Mouse (Mus musculus) fat pad, adult 2 months (tissue): ENCODE results near the gene Cd70.

Experiments used
- DNase-seq: peaks from one replicate; pipeline ENCODE4 v3.0.0-alpha.2; 2011; ENCODE audit warnings: low read depth, low spot score; ENCODE audit errors: extremely low read depth

The Cd70 gene

DNA sequence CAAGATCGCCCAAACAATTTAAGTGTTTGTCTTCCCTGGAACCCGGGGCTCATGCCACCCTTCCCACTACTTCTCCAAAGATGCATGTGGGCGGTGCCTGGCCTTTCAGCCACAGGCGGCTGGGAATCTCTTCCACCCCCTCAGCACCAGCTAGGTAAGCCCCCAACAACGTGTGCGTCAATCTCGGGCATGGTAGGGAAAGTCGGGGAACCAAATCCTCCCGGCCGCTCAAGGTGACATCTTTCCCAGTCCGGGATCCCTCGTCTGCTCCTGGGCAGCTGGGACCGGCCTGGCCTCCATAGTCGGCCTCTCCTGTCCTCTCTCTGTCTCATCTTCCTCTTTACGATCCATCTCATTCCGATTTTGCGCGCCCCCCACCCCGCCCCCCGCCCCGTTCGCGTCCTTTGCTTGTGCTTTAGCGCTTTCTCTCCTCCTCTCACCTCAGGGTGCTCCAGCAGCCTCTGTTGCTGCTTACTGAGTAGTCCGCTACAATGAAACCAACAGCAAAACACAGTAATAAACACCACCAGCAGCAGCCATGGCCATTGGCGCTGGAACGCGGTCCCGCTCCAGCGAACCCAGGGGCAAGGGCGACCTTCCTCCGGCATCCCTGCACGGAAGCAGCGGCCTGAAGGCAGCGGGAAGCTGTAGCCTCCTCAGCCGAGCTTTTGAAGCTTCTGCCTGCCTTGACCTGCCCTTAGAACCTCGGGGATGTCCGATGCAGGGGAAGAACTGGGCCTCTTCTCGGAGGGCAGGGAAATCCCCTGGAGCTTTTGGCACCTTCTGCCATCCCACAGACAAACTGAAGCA is at the start of gene Cd70:
Gene Cd70, minus strand, starts transcription at position 784 of the 810 bp plus-strand sequence.
- no peak for DNase-seq

DNA sequence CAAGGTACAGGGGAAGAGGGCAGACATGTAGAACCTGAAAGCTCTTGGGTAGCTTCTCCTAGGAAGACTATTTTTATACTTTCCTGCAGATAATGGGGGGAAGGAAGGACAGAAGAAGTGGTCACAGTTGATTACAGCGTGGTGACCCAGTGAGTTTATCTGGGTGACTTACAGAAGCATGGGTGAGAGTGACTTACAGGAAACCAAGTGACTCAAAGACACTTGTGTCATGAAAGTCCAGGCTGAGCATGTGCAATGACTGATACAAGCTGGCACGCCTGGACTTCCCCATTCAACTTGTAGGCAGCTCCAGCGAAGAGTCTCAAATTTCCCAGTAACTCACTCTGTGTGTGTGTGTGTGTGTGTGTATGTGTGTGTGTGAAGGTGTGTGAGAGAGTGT is 48.7 kb upstream of the Cd70 start:
- no peak for DNase-seq

DNA sequence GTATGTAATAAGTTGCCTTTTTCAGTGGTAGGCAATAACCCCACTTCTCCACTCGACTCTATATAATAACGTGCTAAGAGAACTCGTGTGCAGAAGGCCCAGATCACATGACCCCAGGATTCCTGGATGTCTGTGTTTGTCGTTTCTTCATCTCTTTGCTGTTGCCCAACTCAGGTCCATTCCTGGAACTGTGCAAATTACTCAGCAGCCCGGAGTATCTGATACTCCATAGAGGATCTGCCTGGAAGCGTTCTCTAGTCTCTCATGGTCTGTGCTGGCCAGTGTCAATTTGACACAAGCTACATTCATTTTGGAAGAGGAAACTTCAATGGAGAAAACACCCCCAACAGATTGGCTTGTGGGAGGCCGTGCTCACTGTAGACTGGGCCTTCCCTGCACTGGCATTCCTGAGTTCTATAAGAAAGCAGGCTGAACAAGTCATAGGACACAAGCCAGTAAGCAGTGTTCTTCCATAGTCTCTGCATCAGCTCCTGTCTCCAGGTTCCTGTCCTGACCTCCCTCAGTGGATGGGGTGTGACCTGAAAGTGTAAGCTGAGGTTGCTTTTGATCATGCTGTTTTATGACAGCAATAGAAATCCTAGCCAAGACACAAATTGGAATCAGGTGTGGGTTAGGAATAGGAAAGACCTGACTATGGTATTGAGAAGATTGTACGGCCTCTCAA is 45.9 kb upstream of the Cd70 start:
- no peak for DNase-seq

DNA sequence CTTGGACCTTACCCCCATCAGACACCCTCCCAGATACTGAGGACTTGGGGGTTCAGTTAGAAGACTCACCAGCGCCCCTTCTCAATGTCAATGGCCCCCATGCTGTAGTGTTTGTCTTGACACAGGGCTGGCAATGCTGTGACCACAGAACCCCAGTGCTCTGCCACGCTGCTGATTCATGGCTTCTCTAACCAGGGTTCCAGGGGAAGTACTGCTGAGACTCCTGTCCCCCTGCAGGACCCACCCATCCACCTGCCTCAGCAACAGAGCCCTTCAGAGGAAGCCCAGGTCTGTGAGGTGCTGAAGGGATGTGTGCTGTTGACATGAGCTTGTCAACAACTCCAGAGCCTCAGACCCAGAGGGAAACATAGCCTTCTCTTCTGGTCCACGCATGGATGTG is 45.2 kb upstream of the Cd70 start:
- DNase-seq: no peak

DNA sequence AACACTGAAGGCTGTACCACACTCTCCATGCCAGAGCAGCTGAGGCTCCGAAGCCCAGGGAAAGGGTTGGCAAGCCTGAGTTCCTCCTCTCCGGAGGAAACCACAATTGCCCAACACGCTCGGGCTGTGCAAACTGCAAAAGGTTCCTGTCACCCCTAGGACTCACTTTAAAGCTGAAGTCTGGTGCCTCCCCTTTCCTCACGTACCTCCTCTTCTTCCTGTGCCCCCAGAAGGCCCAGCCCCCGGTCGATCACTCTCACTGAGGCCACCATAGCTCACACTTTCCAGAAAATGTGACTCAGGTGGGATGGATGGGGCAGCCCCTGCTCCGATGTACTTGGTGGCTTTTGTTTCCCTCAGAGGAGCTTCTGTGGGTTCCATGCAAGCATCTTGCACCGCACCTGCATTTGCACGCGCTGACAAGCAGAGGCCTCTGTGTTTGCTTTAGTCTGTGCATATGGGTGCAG is 44.5 kb upstream of the Cd70 start, which contains the start of gene Tnfsf14:
Gene Tnfsf14, minus strand, starts transcription at position 137 of the 467 bp plus-strand sequence.
- DNase-seq: no peak

DNA sequence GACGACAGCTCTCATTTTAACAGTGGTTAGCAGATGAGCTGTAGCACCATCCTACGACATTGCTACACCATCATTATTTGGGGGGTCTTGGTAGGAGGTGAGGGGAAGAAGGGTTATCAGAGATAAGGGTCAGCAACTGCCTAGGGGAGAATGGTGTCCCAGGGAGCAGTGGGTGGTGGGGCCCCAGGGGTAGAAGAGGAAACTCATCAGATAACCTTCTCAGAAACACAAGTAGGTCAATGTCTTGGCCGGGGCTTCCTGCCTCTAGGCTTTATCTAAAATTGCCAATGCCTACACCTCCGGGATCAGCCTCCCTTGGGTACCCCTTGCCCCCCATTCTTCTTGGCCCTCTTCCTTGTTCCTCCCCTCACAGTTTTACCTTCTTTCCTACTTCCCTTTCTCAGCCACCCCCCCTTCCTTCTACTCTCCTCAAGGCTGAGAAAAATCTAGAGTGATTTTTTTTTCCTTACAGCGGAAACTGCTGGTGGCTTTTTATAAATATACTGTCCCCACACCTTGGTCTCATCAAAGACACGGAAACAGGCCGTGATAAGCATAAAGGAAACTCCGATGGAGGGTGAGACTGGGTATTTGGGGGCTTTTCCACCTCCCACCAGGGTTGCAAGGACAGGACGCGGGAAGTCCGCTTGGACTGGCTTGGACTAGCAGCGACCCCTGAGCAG is 39.1 kb upstream of the Cd70 start:
- no peak for DNase-seq

DNA sequence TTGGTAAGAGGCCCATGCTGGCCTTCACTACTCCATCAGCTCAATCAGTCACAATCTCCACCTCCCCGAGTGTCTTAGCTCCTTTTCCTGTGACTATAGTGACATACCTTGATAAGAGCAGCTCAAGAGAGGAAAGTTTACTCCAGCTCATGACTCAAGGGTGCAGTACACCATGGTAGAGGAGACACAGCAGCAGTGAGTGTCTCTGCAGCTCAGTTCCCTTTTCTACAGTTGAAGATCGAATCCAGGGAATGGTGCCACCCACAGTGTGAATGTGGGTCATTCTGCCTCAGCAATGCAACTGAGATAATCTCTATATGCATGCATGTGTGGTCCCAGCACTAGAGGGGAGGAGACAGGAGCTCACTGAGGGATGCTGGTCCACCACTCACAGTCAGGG is 36.1 kb upstream of the Cd70 start:
- DNase-seq: no peak

DNA sequence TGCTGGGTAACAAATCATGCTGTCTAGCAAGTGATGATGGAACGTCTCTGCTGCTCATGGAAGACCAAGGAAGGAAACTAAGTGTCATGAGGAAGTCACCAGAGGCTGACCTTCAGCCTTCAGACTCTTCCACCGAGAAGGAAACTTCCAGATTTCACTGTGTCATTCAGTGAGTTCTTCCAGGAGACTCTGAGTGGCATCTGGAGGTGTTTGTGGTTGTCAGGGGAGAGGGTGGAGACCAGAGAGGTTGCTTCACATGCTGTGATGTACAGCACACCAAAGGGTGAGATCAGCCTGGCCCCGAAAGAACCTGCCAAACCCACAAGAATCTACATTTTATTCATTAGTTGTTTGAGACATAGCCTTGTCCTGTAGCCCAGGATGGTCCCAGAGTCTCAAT is 33.3 kb upstream of the Cd70 start:
- DNase-seq: no peak

DNA sequence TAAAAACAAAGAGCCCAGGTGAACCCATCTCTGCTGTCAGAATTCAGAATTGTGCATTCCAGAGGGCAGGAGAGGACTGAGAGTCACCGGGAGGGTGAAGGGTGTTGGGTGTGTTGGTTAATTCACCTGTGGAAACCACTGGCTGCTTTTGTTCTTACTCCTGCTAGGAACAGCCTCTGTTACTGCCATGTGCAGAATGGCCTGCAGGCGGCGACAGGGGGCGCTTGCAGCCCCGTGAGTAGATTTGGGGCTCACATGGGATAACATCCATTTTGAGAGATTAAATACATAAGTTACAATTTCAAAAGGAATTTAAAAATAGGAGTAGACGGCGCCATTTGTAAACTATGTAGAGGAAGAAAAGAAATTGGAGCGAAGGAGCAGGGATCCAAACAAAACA is 30.8 kb upstream of the Cd70 start:
- no peak for DNase-seq

DNA sequence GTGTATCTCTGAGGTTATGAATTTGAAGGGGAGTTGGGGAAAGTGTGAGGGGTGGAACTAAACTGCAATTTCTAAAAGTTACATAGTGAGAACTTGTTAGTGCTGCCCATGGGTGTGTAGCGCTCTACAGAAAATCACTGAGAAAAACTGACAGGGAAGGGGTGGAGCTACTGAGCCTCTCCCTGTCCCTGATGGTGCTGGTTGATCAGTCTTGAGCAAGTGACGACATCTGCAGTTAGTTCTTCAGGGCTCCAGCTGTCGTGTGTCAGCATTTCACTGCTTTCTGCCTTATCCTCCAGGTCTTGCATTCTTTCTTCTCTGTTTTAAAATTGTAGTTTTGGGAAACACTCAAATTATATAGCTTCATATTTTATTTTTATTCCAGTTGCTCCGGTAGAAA is 23.8 kb upstream of the Cd70 start:
- no peak for DNase-seq

DNA sequence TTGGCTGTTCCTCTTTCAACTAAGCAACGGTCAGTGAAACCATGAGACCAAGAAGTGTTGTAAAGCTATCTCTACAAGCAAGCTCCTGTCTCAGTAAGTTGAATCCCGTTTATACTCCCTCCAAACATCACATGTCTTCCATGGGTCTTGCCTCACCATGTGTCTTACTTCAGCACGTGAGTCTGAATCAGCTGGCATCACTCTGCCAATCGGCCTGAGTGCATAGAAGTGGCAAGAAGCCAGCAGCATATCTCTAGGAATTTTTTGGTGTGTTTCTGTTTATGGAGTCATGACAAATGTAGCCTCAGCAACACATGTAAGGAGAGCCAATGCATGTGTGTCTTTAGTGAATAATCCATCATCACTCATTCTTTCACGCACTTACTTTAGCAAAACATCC is 22.8 kb upstream of the Cd70 start:
- no peak for DNase-seq

DNA sequence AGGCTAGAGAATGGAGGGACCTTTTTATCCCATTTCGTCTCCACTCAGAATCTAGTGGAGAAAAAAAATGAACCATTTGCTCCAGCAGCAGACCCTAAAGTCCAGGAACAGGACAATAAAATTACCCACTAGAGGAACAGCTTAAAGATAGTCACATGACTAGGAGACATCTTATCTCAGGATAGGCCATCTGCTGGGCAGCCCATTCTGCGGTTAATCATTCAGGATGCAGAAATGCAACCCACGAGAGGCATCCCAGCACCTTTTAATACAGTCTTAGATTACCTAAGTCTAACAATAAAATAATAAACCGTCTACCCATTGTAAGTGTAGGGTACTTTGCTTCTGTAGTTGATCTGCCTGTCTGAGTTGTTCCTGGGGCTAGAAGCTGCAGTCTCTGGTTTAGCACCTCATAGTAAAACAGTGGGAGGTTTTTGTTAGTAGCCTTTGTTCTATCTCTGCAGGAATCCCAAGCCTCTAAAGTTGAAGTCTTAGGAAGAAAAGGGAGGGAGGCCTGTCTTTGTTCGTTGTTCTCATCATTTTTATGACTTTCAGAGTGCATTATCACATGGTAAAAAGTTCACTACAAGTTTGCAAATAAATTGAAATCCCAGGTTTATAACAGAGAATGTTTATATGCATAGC is 21.2 kb upstream of the Cd70 start:
- DNase-seq: no peak

DNA sequence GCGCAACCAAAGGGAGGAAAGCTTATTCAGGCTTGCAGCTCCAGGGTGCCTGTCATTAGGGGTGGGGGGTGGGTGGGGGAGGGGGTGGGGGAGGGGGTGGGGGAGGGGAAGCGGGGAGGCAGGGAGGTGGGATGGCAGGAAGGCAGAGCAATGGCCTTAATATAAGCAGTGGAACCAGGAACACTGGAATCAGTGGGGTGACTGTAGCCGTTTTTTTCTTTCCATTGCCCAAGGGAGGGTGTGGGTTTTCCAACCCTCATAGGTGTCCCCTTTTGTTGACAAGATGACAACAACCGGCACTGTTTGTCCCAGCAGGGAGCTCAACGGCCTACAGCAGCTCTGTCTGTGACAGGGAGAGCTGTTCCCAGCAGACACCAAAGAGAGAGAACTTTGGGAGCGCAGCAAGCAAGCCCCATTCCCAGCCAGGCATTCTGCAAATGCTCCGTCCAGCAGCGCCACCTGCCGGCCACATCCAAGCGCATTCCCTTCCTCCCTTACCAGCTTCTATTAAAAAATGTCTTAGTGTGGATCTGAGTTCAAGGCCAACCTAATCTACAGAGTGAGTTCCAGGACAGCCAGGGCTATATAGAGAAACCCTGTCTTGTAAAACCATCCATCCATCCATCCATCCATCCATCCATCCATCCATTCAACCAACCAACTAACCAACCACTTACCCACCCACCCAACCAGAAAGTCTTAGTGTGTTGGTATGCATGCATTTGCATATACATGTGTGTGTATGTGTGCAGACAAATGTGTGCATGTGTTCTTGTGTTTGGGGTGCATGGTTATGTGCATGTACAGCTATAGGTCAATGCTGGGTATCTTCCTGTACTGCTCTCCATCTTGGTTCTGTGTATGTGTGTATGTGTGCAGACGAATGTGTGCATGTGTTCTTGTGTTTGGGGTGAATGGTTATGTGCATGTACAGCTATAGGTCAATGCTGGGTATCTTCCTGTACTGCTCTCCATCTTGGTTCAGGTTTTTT is 17.5 kb upstream of the Cd70 start:
- DNase-seq: no peak

DNA sequence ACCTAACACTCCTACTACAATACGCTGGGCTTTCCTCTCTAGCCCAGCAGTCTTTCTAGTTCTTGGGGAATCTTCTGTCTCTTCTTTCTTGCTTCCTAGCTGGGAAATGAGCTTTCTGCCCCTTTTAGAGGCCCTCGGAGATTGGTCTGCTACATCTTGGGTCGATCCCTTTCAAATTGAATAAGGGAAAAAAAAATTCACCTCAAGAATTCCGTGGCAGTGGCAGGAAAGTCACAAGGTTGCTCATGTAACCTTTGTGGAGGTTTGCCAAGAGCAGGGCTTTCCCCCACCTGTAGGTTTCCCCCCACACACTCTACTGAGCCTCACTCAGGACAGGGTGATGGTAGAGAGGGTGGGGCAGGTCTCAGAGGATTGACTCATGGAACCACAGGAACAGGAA is 4.2 kb upstream of the Cd70 start:
- DNase-seq: no peak

DNA sequence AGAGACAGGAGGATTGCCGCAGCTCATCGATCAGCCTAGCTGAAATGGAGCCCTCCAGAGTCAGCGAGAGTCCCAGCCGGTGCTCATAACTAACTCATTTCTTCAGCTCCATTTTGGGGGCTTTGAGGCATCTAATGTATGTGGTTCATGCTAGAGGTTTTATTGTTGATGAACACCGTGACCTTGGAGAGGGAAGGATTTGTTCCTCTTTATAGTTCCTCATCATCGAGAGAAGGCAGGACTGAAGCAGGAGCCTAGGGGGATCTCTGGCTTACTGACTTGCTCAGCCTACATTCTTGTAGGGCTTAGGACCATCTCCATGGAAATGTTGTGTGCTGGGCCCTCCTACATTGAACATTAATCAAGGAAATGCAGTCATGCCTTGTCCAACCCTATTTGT is 3.4 kb upstream of the Cd70 start:
- no peak for DNase-seq

DNA sequence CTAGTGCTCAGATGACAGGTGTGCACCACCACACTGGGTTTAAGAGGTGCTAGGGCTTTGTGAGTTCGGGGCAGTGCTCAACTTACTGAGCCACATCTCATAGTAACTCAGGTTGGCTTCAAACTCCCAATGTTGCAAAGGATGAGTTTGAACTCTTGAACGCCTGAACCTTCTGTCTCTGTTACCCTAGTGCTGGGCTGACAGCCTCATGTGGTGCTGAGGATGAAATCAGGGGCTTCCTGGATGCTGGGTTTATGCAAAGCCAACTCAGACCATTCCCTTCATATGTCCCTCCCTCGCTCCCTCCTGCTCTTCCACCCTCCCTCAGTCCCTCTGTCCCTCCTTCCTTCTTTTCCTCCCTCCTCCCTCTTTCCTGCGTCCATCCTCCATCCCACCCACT is 1.2 kb downstream of the Cd70 start:
- DNase-seq: no peak

DNA sequence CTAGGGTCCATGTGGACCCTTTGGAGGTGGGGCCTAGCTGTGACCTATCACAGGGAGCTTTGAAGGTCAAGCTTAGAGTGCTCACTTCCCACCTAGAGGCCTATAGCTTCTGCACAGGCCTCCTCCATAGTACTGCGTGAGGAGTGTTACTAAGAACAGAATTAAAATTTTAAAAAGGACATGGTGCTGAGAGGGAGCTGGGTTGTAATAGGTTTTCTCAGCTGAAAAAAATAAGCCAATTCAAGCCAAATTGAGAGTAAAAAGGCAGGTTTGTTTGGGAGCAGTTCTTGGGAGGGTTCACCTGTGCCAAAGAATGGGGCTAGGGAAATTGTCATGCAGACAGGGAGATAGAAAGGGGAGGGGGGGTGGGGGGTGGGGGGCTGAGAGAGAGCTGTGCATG is 4.5 kb downstream of the Cd70 start:
- DNase-seq: no peak

DNA sequence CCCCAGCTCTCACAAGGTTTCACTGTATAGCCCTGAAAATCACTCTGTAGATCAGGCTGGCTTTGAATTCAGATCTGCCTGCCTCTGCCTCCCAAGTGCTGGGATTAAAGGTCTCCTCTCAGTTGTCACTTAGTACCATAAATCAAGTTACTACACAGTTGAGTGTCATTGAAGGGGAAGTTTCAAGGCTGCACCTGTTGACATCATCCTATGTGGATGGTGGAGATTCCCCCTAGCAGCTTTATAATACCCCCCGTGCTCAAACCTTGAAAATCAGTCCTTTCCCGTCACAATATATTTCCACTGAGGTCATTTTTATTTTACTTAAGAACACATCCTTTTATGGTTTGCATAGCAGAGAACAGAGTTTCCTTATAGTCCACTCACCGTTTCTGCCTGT is 5.9 kb downstream of the Cd70 start:
- DNase-seq: no peak

DNA sequence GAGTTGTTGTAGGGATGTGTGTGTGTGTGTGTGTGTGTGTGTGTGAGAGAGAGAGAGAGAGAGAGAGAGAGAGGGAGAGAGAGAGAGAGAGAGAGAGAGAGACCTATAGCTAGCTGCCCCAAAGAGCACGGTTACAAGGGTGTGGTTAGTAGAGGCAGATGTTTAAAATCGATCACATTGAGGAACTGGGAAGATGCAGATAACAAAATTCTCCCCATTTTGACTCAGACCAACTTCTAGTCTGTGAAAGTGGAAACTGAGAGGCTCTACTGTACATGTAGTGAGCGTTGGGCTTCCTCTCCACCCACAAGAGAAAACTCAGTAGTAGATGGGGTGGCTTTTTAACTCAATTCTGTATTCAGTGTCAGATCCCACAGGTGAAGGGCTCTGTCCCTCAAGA is 9.9 kb downstream of the Cd70 start:
- no peak for DNase-seq

DNA sequence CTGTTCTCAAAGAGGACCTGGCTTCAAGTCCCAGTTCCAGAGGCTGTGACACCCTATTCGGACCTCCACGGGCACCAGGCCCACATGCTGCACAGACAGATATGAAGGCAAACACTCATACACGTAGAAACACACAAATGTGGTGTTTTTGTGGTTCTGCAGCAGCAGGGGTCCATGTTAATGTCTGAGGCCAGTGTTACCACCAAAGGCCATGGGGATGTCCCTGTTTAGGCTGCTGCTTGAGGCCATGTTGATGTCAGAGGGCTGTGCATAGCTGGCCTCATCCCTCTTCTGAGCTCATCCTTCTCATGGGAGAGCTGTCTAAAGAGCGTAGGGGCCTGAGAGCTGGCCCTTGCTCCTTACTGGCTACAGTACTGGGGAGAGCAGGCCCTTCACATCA is 10.9 kb downstream of the Cd70 start:
- DNase-seq: no peak
